Mouse (Mus musculus) limb, embryonic 15.5 days (tissue): ENCODE measurements around the gene Ankrd35. TPM values are rescaled to one million over a fixed set of nuclear protein-coding genes. Genes with fewer than 3 reads are reported as not detected.
A peak's percentile ranks its signal among the peaks of the same experiment; 100 is the strongest.
"Not testable (repeated sequence)": the region's sequence is repeated elsewhere in the genome, so short reads cannot be mapped to it uniquely, and the experiment has no call there.

Source experiments
- ATAC-seq: fragments of 200-750 bp; cut with Nextera tagmentation; 2 replicates; pipeline ENCODE4 v1.8.0; 2017; ENCODE audit warnings: low read depth, moderate TSS enrichment; ENCODE audit not compliant: insufficient number of reproducible peaks, low FRiP score, low TSS enrichment
- H3K27ac ChIP-seq: fragments of 300-500 bp; sonication (generic); 2 replicates; pipeline ENCODE4 v1.5.1; 2015; ENCODE audit warnings: moderate library complexity, mild to moderate bottlenecking, inconsistent platforms
- H3K27me3 ChIP-seq: fragments of 300-500 bp; sonication (generic); 2 replicates; pipeline ENCODE4 v1.6.1; 2015; ENCODE audit warnings: inconsistent platforms
- H3K36me3 ChIP-seq: fragments of 300-500 bp; sonication (generic); 2 replicates; pipeline ENCODE4 v1.6.1; 2015; ENCODE audit warnings: inconsistent platforms
- H3K4me1 ChIP-seq: fragments of 300-500 bp; sonication (generic); 2 replicates; pipeline ENCODE4 v1.6.1; 2015; ENCODE audit warnings: inconsistent platforms
- H3K4me2 ChIP-seq: fragments of 300-500 bp; sonication (generic); 2 replicates; pipeline ENCODE4 v1.6.1; 2015; ENCODE audit warnings: mild to moderate bottlenecking, inconsistent platforms
- H3K4me3 ChIP-seq: fragments of 300-500 bp; sonication (generic); 2 replicates; pipeline ENCODE4 v1.5.1; 2015; ENCODE audit warnings: mild to moderate bottlenecking, inconsistent platforms
- H3K9ac ChIP-seq: fragments of 300-500 bp; sonication (generic); 2 replicates; pipeline ENCODE4 v1.6.1; 2015; ENCODE audit warnings: inconsistent platforms
- H3K9me3 ChIP-seq: fragments of 300-500 bp; sonication (generic); 2 replicates; pipeline ENCODE4 v1.6.1; 2016; ENCODE audit warnings: inconsistent platforms
- WGBS: fragments of 180-500 bp; shearing (Covaris S2); methylation state at CpG from one replicate; pipeline ENCODE4 v1.1.7; 2015; 5-methylcytosine and 5-hydroxymethylcytosine counted together
- polyA plus RNA-seq: library from polyadenylated mRNA; unstranded; fragments of >200 nt; fragmentation: Nextera tagmentation; extraction: Ambion mirVana; gene quantifications from 2 replicates; pipeline ENCODE4 v1.2.1, GENCODE M21; 2015

Ankrd35 gene
- polyA plus RNA-seq, 1 experiment from 2014 or later, result 12.8 TPM

GRCm38 (mm10) chr3:96675171-96675570 is 5.2 kb downstream of the Ankrd35 start:
- H3K4me2 ChIP-seq, result no peak overlapping the region
- no peak for ATAC-seq

GRCm38 (mm10) chr3:96675690-96676089 is 5.8 kb downstream of the Ankrd35 start:
- WGBS, result 39% methylated on average over 3 of the region's 3 CpGs
- peak overlapping the region; percentile 67; the same call in 1 of the 2 replicates for H3K27ac ChIP-seq
- no peak for ATAC-seq

More at GRCm38 (mm10) chr3:96675171-96675570, 5.2 kb downstream of the Ankrd35 start:
- Histone ChIP-seq H3K36me3 (no peaks in the 10 kb centered on the region), H3K27ac (peak overlapping the region; percentile 67; the same call in 1 of the 2 replicates), H3K4me3 (no peak overlapping the region), H3K27me3 (no peaks in the 10 kb centered on the region), H3K4me1 (peaks cover 22% of the 10 kb centered on the region), H3K9ac (no peak overlapping the region), H3K9me3 (no peaks in the 10 kb centered on the region)
- 53% methylated on average over 3 of the region's 3 CpGs for WGBS

GRCm38 (mm10) chr3:96678456-96678855 is 8.5 kb downstream of the Ankrd35 start:
- ATAC-seq, result no peak
- Histone ChIP-seq H3K4me1 (peaks cover 14% of the 10 kb centered on the region), H3K36me3 (no peaks in the 10 kb centered on the region), H3K9me3 (no peaks in the 10 kb centered on the region), H3K27me3 (no peaks in the 10 kb centered on the region), H3K4me3 (no peak overlapping the region), H3K9ac (no peak overlapping the region), H3K27ac (no peak overlapping the region), H3K4me2 (no peak overlapping the region)
- WGBS, result 66% methylated on average over 7 of the region's 7 CpGs

More at GRCm38 (mm10) chr3:96675690-96676089, 5.8 kb downstream of the Ankrd35 start:
- no peak overlapping the region for H3K9ac ChIP-seq
- H3K4me3 ChIP-seq, result no peak overlapping the region
- peaks cover 17% of the 10 kb centered on the region for H3K4me1 ChIP-seq
- no peaks in the 10 kb centered on the region for H3K27me3 ChIP-seq
- H3K9me3 ChIP-seq, result no peaks in the 10 kb centered on the region
- H3K4me2 ChIP-seq, result no peak overlapping the region
- no peaks in the 10 kb centered on the region for H3K36me3 ChIP-seq

- Histone ChIP-seq H3K9ac (no peak overlapping the region), H3K36me3 (no peaks in the 10 kb centered on the region), H3K27me3 (peaks cover 7% of the 10 kb centered on the region), H3K4me2 (no peak overlapping the region), H3K4me3 (no peak overlapping the region), H3K9me3 (no peaks in the 10 kb centered on the region), H3K27ac (no peak overlapping the region), H3K4me1 (peaks cover 14% of the 10 kb centered on the region)
- peak; percentile 53; the same call in 1 of the 2 replicates for ATAC-seq
- 27% methylated on average over 5 of the region's 5 CpGs for WGBS
These were observed 9.3 kb downstream of the Ankrd35 start for GRCm38 (mm10) chr3:96679159-96679674.

- 27% methylated on average over 12 of the region's 12 CpGs for WGBS
- Histone ChIP-seq H3K4me1 (peaks cover 21% of the 10 kb centered on the region; the same call in 1 of the 2 replicates), H3K27me3 (peaks cover 10% of the 10 kb centered on the region), H3K4me2 (no peak overlapping the region), H3K9ac (no peak overlapping the region), H3K36me3 (no peaks in the 10 kb centered on the region), H3K9me3 (no peaks in the 10 kb centered on the region), H3K27ac (no peak overlapping the region), H3K4me3 (no peak overlapping the region)
- no peak for ATAC-seq
These were observed 10.5 kb downstream of the Ankrd35 start for GRCm38 (mm10) chr3:96680269-96680956.

GRCm38 (mm10) chr3:96683496-96683895 is 13.6 kb downstream of the Ankrd35 start:
- H3K9ac ChIP-seq, result no peak overlapping the region

GRCm38 (mm10) chr3:96684151-96684821 is 14.4 kb downstream of the Ankrd35 start:
- 52% methylated on average over 17 of the region's 17 CpGs for WGBS
- no peak overlapping the region for H3K27ac ChIP-seq
- H3K27me3 ChIP-seq, result peaks cover 10% of the 10 kb centered on the region
- H3K4me1 ChIP-seq, result peaks cover 15% of the 10 kb centered on the region; the same call in 1 of the 2 replicates
- peak overlapping the region; percentile 40 for H3K4me2 ChIP-seq
- H3K36me3 ChIP-seq, result no peaks in the 10 kb centered on the region
- H3K4me3 ChIP-seq, result peak overlapping the region; percentile 30
- H3K9me3 ChIP-seq, result no peaks in the 10 kb centered on the region
- peak overlapping the region; percentile 3; the same call in 1 of the 2 replicates for H3K9ac ChIP-seq
- ATAC-seq, result 0 out of 2 replicates have a peak, but pooled peaks have one; percentile 26

More at GRCm38 (mm10) chr3:96683496-96683895, 13.6 kb downstream of the Ankrd35 start:
- H3K9me3 ChIP-seq, result no peaks in the 10 kb centered on the region
- peaks cover 10% of the 10 kb centered on the region for H3K27me3 ChIP-seq
- H3K4me2 ChIP-seq, result no peak overlapping the region
- H3K36me3 ChIP-seq, result no peaks in the 10 kb centered on the region
- peaks cover 17% of the 10 kb centered on the region; the same call in 1 of the 2 replicates for H3K4me1 ChIP-seq
- H3K4me3 ChIP-seq, result no peak overlapping the region
- WGBS, result 77% methylated on average over 3 of the region's 3 CpGs
- ATAC-seq, result no peak
- no peak overlapping the region for H3K27ac ChIP-seq

- peak overlapping the region; percentile 40 for H3K4me2 ChIP-seq
- no peak overlapping the region for H3K27ac ChIP-seq
- no peak for ATAC-seq
- H3K9ac ChIP-seq, result peak overlapping the region; percentile 3; the same call in 1 of the 2 replicates
- peaks cover 10% of the 10 kb centered on the region for H3K27me3 ChIP-seq
- no peaks in the 10 kb centered on the region for H3K9me3 ChIP-seq
- peak overlapping the region; percentile 30 for H3K4me3 ChIP-seq
- H3K36me3 ChIP-seq, result no peaks in the 10 kb centered on the region
- H3K4me1 ChIP-seq, result peaks cover 13% of the 10 kb centered on the region; the same call in 1 of the 2 replicates
- WGBS, result 29% methylated on average over 28 of the region's 28 CpGs
These were observed 14.9 kb downstream of the Ankrd35 start for GRCm38 (mm10) chr3:96684822-96685156.

GRCm38 (mm10) chr3:96686057-96686456 is 16.1 kb downstream of the Ankrd35 start:
- not testable (repeated sequence) for H3K27ac ChIP-seq, H3K9ac ChIP-seq, H3K36me3 ChIP-seq, H3K4me3 ChIP-seq, H3K9me3 ChIP-seq, ATAC-seq, H3K4me2 ChIP-seq
- H3K27me3 ChIP-seq, result peaks cover 10% of the 10 kb centered on the region
- H3K4me1 ChIP-seq, result peaks cover 13% of the 10 kb centered on the region; the same call in 1 of the 2 replicates
- WGBS, result 91% methylated on average over 5 of the region's 5 CpGs

GRCm38 (mm10) chr3:96688854-96689253 is 18.9 kb downstream of the Ankrd35 start:
- H3K9ac ChIP-seq, result no peak overlapping the region
- no peak overlapping the region for H3K27ac ChIP-seq
- H3K4me2 ChIP-seq, result no peak overlapping the region
- no peak overlapping the region for H3K4me3 ChIP-seq
- no peaks in the 10 kb centered on the region for H3K9me3 ChIP-seq
- no peaks in the 10 kb centered on the region for H3K36me3 ChIP-seq
- WGBS, result 78% methylated on average over 11 of the region's 11 CpGs
- peaks cover 7% of the 10 kb centered on the region for H3K27me3 ChIP-seq
- peaks cover 13% of the 10 kb centered on the region; the same call in 1 of the 2 replicates for H3K4me1 ChIP-seq
- no peak for ATAC-seq

- 60% methylated on average over 3 of the region's 3 CpGs for WGBS
- ATAC-seq, result no peak
- no peak overlapping the region for H3K9ac ChIP-seq
- 0 out of 2 replicates have a peak, but pooled peaks cover 1% of the 10 kb centered on the region for H3K4me1 ChIP-seq
- H3K36me3 ChIP-seq, result no peaks in the 10 kb centered on the region
- H3K27me3 ChIP-seq, result no peaks in the 10 kb centered on the region
- no peak overlapping the region for H3K4me3 ChIP-seq
- H3K27ac ChIP-seq, result no peak overlapping the region
- no peak overlapping the region for H3K4me2 ChIP-seq
- H3K9me3 ChIP-seq, result no peaks in the 10 kb centered on the region
These were observed 20.4 kb downstream of the Ankrd35 start for GRCm38 (mm10) chr3:96690298-96690697.

- H3K27ac ChIP-seq, result no peak overlapping the region; the same call in 1 of the 2 replicates
- 18% methylated on average over 3 of the region's 3 CpGs for WGBS
- no peak for ATAC-seq
- H3K4me2 ChIP-seq, result no peak overlapping the region
- no peaks in the 10 kb centered on the region for H3K36me3 ChIP-seq
- H3K9me3 ChIP-seq, result no peaks in the 10 kb centered on the region
- peaks cover 6% of the 10 kb centered on the region for H3K4me1 ChIP-seq
- H3K4me3 ChIP-seq, result no peak overlapping the region
- no peaks in the 10 kb centered on the region for H3K27me3 ChIP-seq
- H3K9ac ChIP-seq, result no peak overlapping the region
These were observed 22.6 kb downstream of the Ankrd35 start for GRCm38 (mm10) chr3:96692506-96692905.
